Mouse (Mus musculus) ES-CJ7 (cell line): ENCODE measurements at regions not wholly inside any gene's neighbourhood (a gene's known extent, or its start where the extent isn't known, plus 50 kb on each side); places are given as distances from the start of the nearest gene placed in this dataset.

Experiments
- DNase-seq: peaks from one replicate; pipeline ENCODE4 v3.0.0; 2011; ENCODE audit warnings: low read depth, low spot score

GRCm38 (mm10) chr2:135606306-135606705, 52.5 kb upstream of the Plcb4 start:
- DNase-seq: no peak
